Mouse (Mus musculus) hindbrain, postnatal 0 days (tissue): ENCODE data around the gene Rpl15. TPM values are rescaled to one million over a fixed set of nuclear protein-coding genes. Genes with fewer than 3 reads are reported as not detected.

Experiments used
- ATAC-seq: fragments of 200-750 bp; cut with Nextera tagmentation; 2 replicates; pipeline ENCODE4 v1.8.0; 2017; ENCODE audit warnings: mild to moderate bottlenecking, moderate TSS enrichment, moderate library complexity
- DNase-seq: peaks from one replicate; pipeline ENCODE4 v3.0.0-alpha.2; 2015; ENCODE audit warnings: low spot score
- H3K27ac ChIP-seq: fragments of 300-500 bp; sonication (generic); 2 replicates; pipeline ENCODE4 v1.5.1; 2014; ENCODE audit warnings: mild to moderate bottlenecking
- H3K27me3 ChIP-seq: fragments of 300-500 bp; sonication (generic); 2 replicates; pipeline ENCODE4 v1.6.1; 2014; ENCODE audit warnings: low read length, mixed read lengths; ENCODE audit not compliant: insufficient read depth
- H3K36me3 ChIP-seq: fragments of 300-500 bp; sonication (generic); 2 replicates; pipeline ENCODE4 v1.6.1; 2014; ENCODE audit warnings: low read length, mixed read lengths; ENCODE audit not compliant: insufficient read depth
- H3K4me1 ChIP-seq: fragments of 300-500 bp; sonication (generic); 2 replicates; pipeline ENCODE4 v1.6.1; 2014; ENCODE audit warnings: antibody characterized with exemption, low read length, mixed read lengths; ENCODE audit not compliant: insufficient read depth
- H3K4me2 ChIP-seq: fragments of 300-500 bp; sonication (generic); 2 replicates; pipeline ENCODE4 v1.6.1; 2014; ENCODE audit warnings: low read depth, mild to moderate bottlenecking, low read length, moderate library complexity, mixed read lengths
- H3K4me3 ChIP-seq: fragments of 300-500 bp; sonication (generic); 2 replicates; pipeline ENCODE4 v1.5.1; 2014; ENCODE audit warnings: low read length
- H3K9ac ChIP-seq: fragments of 300-500 bp; sonication (generic); replicated peaks from 2 replicates; pipeline ENCODE4 v1.6.1; 2014; ENCODE audit warnings: mild to moderate bottlenecking, low read length, moderate library complexity, mixed read lengths
- H3K9me3 ChIP-seq: fragments of 300-500 bp; sonication (generic); 2 replicates; pipeline ENCODE4 v1.6.1; 2016; ENCODE audit warnings: low read length, mixed read lengths
- CTCF ChIP-seq: IDR thresholded peaks from 2 replicates; pipeline ENCODE4 v1.5.1; 2016; ENCODE audit warnings: antibody characterized with exemption, control low read depth, low read depth
- WGBS: fragments of 180-500 bp; shearing (Covaris S2); extraction: QIAGEN DNeasy Blood & Tissue Kit; methylation state at CpG from one replicate; pipeline ENCODE4 v1.1.7; 2014; 5-methylcytosine and 5-hydroxymethylcytosine counted together
- polyA plus RNA-seq: library from polyadenylated mRNA; unstranded; fragments of >200 nt; fragmentation: Nextera tagmentation; extraction: Ambion mirVana; gene quantifications from 2 replicates; pipeline ENCODE4 v1.2.1, GENCODE M21; 2015
- total RNA-seq: library from RNA; depleted of rRNA; stranded (reverse); fragments of >200 nt; gene quantifications from 2 replicates; pipeline ENCODE4 v1.2.3, GENCODE M21; 2014; rRNA removed

The Rpl15 gene
- 407 and 452 TPM in 2 replicates for total RNA-seq
- polyA plus RNA-seq: 275 and 282 TPM in 2 replicates

GRCm38 (mm10) chr14:18270529-18271441 is at the start of gene Rpl15, which contains the start of gene Nkiras1:
Gene Rpl15 (minus strand): TSS chr14:18271391.
Gene Nkiras1 (plus strand): TSS chr14:18271136.
- Histone ChIP-seq H3K27ac (peak within 1 kb of the TSS; percentile 89), H3K4me3 (peak within 1 kb of the TSS; percentile 93), H3K9me3 (no peaks in the 10 kb centered on the region), H3K4me2 (peak within 1 kb of the TSS; percentile 78), H3K4me1 (no peaks in the 10 kb centered on the region; the same call in 1 of the 2 replicates), H3K27me3 (no peaks in the 10 kb centered on the region), H3K9ac (peak within 1 kb of the TSS; percentile 97), H3K36me3 (peaks cover 10% of the 10 kb centered on the region; the same call in 1 of the 2 replicates)
- under 1% methylated on average over 78 of the region's 78 CpGs for WGBS
- ATAC-seq (peak; percentile 99), DNase-seq (peak; percentile 99)
- TF ChIP-seq CTCF: peak; percentile 43

GRCm38 (mm10) chr14:18317457-18318411 is 46.5 kb upstream of the Rpl15 start:
- Histone ChIP-seq H3K9ac (no peak overlapping the region), H3K27ac (no peak overlapping the region), H3K9me3 (no peaks in the 10 kb centered on the region), H3K4me1 (no peaks in the 10 kb centered on the region), H3K27me3 (no peaks in the 10 kb centered on the region), H3K4me3 (no peak overlapping the region), H3K4me2 (no peak overlapping the region), H3K36me3 (no peaks in the 10 kb centered on the region)
- ATAC-seq: no peak
- no peak for TF ChIP-seq CTCF
- WGBS: 76% methylated on average over 11 of the region's 11 CpGs
- DNase-seq: no peak

GRCm38 (mm10) chr14:18304165-18304564 is 33.0 kb upstream of the Rpl15 start:
- WGBS: 92% methylated on average over 5 of the region's 5 CpGs
- no peaks in the 10 kb centered on the region for H3K9me3 ChIP-seq
- no peak for DNase-seq
- no peak; the same call in 1 of the 2 replicates for ATAC-seq
- no peak for TF ChIP-seq CTCF
- H3K36me3 ChIP-seq: no peaks in the 10 kb centered on the region
- H3K4me2 ChIP-seq: no peak overlapping the region
- no peaks in the 10 kb centered on the region for H3K27me3 ChIP-seq
- H3K4me3 ChIP-seq: no peak overlapping the region
- H3K9ac ChIP-seq: no peak overlapping the region
- no peak overlapping the region for H3K27ac ChIP-seq
- no peaks in the 10 kb centered on the region for H3K4me1 ChIP-seq

- H3K4me2 ChIP-seq: no peak overlapping the region
- ATAC-seq: peak; percentile 81
- no peak overlapping the region for H3K4me3 ChIP-seq
- H3K9me3 ChIP-seq: no peaks in the 10 kb centered on the region
- whole genome bisulfite sequencing: 39% methylated on average over 4 of the region's 4 CpGs
- TF ChIP-seq CTCF: no peak
- DNase-seq: peak; percentile 55
- no peaks in the 10 kb centered on the region for H3K27me3 ChIP-seq
- H3K9ac ChIP-seq: no peak overlapping the region
- H3K27ac ChIP-seq: peak overlapping the region; percentile 49
- no peaks in the 10 kb centered on the region for H3K4me1 ChIP-seq
- no peaks in the 10 kb centered on the region for H3K36me3 ChIP-seq
Observed at GRCm38 (mm10) chr14:18303262-18303661, 32.1 kb upstream of the Rpl15 start.

GRCm38 (mm10) chr14:18302750-18303149 is 31.6 kb upstream of the Rpl15 start:
- WGBS: 75% methylated on average over 3 of the region's 3 CpGs
- no peak overlapping the region for H3K4me3 ChIP-seq
- no peaks in the 10 kb centered on the region for H3K27me3 ChIP-seq
- no peak overlapping the region for H3K9ac ChIP-seq
- H3K4me2 ChIP-seq: no peak overlapping the region
- H3K36me3 ChIP-seq: no peaks in the 10 kb centered on the region
- TF ChIP-seq CTCF: no peak
- ATAC-seq (no peak), DNase-seq (no peak)
- no peaks in the 10 kb centered on the region for H3K9me3 ChIP-seq
- no peaks in the 10 kb centered on the region for H3K4me1 ChIP-seq
- H3K27ac ChIP-seq: peak overlapping the region; percentile 49; the same call in 1 of the 2 replicates

GRCm38 (mm10) chr14:18301591-18301990 is 30.4 kb upstream of the Rpl15 start:
- Histone ChIP-seq H3K27ac (no peak overlapping the region), H3K9me3 (no peaks in the 10 kb centered on the region), H3K4me1 (no peaks in the 10 kb centered on the region), H3K36me3 (no peaks in the 10 kb centered on the region), H3K9ac (no peak overlapping the region), H3K4me2 (no peak overlapping the region), H3K27me3 (no peaks in the 10 kb centered on the region), H3K4me3 (no peak overlapping the region)
- DNase-seq (no peak), ATAC-seq (no peak)
- WGBS: 78% methylated on average over 3 of the region's 3 CpGs
- TF ChIP-seq CTCF: no peak
